Mouse (Mus musculus) neural tube, embryonic 10.5 days (tissue): ENCODE measurements around the gene Btbd9.

Experiments used
- DNase-seq: peaks from one replicate; pipeline ENCODE4 v3.0.0-alpha.2; 2017; ENCODE audit warnings: low spot score; ENCODE audit errors: extremely low spot score

The Btbd9 gene

DNA sequence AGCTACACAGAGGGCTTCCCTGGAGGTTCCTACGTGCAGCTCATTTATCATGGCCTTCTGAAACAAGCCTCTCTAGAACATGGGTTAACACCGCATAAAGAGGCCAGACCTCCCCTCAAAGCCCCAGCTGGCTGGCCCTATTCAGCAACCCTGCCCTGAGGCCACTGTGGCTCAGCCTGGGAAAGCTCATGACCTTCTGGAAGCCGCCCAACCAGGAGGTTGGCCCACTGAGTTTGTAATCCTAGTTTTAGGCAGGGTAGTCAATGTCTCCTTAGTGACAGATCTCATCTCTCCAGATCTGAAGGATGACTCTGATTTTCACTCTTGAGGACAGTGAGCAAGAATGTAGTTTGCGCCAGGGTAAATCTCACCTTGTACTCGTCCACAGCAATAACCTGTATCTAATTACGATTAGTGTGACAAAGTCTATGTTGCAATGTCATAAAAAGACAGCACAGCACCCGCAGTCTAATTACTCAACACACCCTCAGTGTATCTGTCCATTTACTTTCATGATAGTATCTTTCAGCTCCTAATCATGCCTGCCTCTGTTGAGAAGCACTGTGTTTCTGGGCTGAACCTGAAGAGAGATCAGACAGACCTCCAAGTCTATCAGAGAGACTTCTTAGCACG is 320.2 kb downstream of the Btbd9 start:
- no peak for DNase-seq

DNA sequence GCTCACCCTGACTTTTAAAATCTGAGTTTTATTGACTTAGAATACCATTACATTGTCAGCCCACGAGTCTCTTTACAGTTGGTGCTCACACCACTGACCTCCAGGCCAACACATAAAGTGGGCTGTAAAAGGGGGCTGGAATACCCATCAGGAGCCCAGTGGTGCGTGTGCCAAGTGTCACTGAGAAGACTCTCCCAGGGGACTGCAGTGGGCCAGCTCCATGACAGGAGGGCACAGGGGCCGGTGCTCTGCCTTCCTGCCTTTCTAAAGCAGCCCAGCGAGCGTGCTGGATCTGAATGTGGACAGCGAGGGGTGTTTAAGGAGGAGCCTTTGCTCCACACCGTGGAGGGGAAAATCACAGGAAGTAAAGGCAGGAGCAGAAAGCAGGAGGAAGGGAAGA is 322.4 kb downstream of the Btbd9 start:
- no peak for DNase-seq

DNA sequence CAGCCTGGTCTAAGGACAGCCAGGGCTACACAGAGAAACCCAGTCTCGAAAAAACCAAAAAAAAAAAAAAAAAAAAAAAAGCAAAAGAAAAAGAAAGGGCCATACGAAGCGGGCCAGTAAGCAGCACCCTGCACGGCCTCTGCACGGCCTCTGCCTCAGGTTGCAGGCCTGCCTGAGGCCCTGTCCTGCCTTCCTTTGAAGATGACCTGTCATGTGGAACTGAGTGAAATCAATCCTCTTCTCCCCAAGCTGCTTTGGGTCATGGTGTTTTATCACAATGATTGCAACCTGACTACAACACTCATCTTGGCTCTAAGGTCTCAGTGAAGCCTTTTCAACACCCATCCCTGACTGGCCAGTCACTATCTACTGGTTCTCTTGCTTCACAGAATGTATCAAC is 323.3 kb downstream of the Btbd9 start:
- no peak for DNase-seq

DNA sequence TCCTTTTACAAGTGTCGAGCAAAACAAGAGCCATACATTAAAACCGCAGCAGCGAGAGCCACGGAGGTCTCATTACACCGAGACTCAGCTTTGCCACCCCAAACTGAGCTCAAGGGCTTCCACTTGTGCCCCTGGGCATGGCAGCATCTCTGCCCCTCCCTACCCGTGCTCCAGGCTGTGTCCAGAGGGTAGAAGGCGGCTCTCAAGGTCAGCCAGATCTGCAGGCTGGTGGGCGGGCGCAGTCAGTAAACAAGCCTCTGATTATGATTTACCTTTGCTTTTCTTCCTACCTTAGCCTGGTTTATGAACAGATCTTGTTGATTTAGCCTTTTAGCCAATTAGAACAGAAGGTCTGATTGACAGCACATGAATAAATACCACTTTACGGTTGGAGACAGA is 331.0 kb downstream of the Btbd9 start:
- DNase-seq = no peak

DNA sequence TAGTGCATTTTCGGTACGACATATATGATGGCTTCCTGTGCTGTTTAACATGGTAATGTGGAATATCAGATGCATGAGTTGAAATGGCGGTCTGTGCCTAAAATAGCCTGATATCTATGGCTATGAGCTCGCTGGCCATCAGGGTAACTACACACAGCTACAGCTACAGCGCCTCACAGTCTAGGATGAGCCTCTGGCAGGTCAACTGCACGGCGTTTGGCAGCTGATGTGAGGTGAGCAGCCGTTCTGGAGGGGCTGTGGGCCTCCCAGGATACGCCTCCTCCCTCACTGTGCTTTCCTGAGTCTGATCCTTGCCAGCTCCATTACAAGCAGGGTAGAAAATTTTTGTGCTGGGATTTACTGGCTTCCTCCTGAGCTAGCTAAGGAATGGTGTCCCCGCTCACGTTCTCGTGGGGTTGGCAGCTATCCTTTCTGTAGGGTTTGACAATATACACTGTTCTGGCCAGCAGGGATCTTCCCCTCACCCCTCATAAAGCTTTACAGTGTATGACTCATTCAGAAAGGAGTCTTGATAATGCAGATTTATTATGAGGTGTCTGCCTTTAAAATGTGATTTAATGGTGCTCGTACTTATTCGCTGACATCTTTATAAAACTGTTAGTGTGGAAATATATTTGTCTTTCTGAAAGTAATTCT is 331.5 kb downstream of the Btbd9 start:
- no peak for DNase-seq

DNA sequence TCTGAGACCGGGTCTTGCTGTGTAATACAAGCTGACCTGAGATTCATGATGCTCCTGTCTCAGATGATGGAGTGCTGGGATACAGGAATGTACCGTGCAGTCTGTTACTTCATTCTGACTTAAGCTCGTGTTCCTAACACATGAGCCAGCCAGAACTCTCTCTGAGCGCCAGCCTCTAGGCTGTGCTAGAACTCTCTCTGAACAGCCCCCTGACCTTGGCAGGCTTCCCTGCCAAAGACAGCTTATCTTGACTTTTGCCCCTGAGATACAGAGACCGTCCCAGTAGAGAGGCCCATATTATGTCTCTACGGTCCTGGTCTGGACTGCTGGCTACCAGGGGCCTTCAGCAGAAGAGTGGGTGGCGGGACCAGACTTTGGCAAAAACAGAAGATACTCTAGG is 332.7 kb downstream of the Btbd9 start:
- DNase-seq = no peak

DNA sequence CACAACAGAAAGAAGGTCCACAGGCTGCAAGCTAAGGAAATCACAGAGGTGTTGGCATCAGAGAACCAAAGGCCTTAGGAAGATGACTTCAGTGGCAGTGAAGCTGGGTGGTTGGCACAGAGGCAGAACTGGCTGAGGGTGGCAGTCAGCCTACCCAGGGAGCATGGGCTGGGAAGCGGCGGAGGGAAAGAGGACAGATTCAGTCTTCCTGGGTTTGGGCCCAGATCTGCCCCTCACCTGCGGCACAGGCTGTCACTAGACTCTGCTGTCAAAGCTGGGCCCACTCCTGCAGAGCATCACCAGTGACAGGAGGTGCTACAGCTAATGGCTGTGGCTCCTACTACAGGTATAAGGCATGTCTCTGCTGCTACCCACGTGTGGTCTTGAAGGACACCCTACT is 333.6 kb downstream of the Btbd9 start:
- DNase-seq = no peak

DNA sequence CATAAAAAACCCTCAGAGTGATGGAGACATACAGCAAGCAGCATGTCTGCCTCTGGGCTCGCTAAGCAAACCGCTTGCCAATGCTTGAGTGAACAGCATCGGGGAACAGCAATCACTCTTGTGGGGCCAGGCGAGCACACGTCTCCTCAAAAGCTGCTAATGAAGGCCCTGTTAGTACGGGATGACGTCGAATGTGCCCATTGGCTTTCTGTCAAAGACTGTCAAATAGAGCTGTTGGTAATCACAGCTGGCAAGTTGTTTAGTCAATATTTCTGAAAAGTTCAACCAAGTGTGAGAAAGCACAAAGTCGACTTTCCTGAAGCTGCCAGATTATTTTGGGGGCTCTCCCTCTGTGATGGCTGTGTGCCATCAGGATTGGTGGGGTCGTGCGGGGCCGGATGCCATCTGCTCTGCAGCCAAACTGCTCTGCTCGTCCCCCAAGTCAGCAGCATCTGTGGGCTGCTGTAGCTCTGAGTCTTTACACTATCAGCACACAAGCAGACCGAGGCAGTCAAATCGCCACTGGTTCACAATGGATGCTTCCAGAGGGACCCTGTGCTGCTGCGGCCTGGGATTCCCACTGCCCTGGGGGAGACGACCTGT is 334.5 kb downstream of the Btbd9 start:
- DNase-seq = no peak

DNA sequence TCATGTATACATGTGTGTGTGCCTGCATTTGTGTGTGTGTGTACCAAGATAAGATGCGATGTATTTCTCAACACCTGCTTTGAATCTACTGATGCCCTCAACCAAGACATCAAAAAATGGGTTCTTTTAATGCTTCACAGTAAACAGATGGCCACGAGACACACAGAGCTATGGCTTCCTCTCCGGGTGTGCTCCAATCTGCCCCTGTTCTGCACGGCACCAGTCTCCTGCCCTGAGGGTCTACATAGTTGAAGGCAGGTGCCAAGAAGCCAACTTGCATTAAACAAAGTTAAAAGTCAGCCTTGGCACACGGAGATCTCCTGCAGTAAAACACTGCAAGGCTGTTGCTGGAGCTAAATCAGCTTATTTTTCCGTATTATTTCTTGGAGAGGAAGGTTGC is 335.2 kb downstream of the Btbd9 start:
- no peak for DNase-seq

DNA sequence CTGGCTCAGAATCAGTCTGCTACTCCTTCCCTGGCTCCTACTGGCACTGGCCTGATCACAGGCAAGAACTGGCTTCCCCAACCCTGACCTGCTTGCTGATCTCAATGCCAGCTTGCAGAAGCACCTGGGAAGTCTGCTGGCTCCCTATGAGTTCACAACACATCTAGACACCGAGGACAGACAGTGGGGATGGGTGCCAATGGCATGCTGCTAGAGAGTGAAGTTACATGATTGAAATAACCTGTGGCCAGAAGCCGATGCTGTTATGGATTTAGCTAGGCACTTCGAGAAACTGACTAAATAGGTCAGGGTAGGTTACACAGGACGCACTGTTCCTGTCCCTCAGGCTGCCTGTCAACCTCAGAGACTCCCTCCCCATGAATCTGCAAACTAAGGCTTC is 335.6 kb downstream of the Btbd9 start:
- DNase-seq = no peak

DNA sequence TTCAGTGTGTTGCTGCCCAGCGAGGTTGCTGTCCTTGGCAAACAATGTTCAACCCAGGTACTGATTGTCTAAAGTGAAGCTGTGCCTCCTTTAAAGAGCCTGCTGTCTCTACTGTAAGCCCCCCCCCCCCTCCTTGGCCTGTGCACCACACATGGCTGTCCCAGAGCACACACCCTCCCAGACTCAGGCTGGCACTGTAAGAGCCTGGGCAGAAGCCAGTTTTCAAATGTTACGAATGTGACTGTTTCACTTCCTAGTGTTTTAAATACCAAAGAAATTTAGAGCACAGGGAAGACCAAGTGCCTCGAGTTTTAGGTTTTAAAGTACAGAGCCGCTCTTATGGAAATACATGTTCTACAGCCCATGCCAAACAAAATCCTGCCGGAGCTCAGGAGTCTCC is 336.8 kb downstream of the Btbd9 start:
- no peak for DNase-seq

DNA sequence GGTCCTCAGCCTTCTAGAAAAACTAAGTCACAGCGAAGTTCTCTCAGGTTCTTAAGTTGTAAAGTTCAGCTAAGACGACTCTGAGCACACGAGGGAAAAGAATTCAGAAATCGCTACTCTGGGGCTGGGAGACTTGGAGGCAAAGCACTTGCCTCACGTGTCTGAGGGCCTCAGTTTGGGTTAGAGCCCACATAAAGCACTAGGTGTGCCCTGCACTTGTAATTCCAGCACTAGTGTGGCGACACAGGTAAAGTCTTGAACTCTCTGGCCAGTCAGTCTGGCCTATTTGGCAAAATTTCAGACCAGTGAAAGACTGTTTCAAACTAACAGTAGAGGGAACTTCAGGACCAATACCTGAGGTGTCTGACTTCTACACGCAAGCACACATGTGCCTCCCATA is 338.7 kb downstream of the Btbd9 start:
- no peak for DNase-seq

DNA sequence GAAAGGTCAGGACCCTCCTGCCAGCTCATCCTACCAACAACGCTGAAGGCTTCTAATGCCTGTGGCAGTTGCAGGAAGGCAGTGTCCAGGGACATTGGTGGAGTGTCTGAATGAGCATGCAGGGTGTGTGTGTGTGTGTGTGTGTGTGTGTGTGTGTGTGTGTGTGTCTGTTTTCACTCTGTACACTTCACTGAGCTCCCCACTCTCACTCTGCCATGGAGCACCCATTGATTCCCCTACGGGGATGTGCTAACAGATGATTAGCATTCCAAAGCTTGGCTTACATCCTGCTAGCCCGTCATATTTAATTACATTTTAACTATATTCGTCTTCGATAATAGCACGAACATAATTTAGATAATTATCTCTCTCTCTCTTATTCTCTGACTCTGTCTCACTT is 339.7 kb downstream of the Btbd9 start:
- no peak for DNase-seq

DNA sequence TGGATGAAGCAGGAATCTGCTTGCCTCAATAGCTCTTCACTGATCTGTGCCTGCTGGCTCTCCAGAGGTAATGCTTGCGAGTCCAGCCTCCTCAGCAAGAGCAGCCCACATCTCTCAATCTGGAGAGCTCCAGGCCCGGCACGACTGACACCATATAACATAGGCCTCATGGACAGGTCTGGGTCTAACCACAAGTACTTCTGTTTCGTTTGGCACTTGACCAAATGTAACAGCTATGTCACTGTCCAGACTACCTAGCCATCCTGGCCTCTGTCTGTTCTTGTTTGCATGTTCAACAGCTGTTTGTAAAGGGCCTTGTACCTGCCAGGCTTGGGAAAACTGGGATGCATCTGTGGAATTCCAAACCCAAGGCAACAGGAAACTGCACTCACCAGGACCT is 340.9 kb downstream of the Btbd9 start:
- no peak for DNase-seq

DNA sequence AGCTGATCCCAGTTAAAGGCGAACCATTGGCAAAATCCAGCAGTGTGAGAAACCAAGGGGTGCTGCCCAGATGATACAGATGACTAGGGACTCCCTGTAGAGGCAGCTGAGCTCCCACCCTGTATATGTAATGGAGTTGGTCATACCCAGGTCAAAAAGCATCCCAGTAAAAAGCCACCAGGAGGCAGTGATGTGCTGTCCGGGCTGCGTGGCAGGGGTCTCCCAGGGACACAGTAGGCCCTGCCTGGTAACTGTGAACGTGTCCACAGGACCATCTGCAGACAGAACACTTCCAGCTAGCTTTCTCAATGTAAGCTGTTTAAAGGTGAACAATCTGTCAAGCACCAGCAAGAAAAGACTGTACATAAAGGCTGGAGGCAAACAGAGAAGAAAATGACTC is 343.6 kb downstream of the Btbd9 start:
- DNase-seq = no peak

DNA sequence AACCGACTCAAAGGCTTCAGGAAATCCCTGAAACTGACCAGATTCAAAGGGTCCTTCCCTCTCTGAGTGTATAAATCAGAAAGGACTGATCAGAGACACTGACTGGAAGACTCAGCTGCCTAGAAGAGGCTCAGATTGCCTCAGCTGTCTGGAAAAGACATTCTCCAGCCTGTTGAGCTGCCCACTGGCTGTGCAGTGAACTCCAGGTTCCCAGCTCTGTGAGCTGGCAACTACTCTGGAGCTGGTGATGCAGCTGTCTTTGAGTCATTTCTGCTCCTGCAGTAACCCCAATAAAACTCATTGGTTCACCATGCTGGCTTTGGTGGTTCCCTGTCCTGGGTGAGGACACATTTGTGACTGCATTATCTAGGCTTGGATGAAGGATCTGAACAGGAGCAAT is 344.8 kb downstream of the Btbd9 start:
- DNase-seq = no peak

DNA sequence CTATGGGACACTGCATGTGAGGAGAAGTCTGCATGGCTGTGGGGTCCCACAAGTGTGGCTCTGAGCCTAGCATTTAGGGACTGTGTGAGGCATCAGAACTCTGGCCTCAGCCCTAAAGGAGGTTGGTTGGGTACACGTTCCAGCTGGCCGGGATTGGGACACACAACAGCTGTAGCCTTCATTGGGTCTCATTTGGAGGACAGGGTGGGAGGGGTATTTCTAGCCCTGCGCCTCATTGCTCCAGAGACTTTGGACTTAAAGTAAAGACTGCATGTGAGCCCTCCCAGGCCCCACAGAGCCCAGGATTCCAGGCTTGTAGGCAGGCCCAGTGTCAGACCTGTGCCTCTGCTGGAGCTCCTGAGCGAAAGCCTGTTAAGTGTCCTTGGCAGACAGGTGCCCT is 345.9 kb downstream of the Btbd9 start:
- DNase-seq = no peak

DNA sequence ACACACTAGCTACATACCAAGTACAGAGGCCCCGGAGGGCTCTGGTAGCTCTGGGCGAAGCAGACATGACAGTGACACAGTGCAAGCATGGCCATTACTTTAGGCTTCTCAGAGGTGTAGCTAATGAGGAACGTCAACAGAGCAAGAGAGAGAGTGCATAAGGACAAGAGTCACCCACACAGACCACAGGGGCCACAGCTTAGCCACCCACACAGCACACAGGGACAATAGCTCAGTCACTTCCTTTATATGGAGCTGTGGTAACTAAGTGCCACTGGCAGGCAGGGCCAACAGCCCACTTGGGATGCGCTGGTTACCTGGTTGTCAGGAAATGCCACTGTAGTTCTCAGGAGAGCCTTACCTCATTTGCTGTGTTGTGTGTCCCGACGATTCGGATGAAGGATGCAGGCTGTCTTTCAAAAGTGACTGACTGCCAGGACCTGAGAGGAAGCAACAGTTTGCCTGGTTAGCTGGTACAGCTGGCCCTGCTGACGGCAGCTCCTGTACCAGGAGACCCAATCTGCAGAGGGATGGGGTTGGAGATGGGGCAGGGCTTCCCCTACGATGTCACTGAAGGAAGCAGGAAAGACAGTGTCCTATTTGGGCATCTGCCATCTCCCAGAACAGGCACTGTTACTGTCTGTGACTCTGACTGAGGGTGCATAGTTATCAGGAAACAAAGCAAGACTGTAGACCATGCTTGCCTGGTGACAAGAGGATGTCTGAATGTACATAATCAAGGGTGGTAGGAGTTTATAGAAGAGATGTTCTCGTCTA is 347.7 kb downstream of the Btbd9 start:
- no peak for DNase-seq

DNA sequence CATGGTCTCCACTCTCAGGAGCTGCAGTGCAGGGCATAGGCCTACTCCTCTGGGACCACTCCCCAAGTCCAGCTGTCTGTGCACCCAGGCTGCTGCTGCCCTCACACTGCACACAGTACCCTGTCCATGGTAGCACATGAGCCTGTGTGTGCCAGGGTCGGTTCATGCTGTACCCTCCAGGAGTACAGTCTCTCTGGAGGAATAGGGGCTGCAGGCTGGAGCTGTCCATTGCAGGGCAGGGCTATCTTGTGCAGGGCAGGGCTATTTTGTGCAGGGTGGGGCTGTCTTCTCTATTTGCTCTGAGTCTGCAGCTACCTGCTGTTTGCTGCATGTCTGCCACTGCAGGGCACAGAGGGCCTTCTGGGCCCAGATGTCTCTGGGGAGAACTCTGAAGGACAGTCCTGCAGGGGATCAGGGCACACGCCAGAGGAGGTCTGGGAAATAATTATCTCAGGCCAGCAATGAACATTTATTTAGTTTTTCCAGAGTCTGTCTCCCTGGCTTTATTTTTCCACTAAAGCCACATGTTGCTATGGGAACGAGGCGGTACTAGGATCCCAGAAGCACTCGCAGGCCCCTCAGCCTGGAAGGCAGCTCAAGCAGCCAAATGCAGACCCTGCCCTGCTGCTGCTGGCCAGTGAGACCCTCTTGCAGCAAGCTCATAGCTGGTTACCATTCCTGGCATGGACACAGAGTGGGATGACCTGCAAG is 351.1 kb downstream of the Btbd9 start:
- DNase-seq = no peak

DNA sequence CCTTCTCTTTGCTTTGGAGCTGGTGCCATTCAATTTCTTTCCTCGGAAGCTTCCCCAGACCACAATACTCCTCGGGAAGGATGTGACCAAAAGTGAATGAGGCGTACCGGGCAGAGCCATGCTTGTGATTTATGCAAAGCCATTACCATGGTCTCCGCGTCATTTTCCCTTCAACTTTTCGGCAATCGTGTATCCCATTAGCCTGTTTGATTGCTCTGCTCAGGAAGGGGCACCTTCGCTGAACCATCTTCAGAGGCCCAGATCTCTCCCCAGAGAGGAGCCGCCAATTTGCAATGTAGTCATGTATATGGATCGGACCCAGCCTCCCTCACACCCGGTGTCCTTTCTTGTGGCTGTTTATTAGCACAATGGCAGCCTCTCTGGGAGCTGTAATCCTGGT is 353.5 kb downstream of the Btbd9 start:
- no peak for DNase-seq

DNA sequence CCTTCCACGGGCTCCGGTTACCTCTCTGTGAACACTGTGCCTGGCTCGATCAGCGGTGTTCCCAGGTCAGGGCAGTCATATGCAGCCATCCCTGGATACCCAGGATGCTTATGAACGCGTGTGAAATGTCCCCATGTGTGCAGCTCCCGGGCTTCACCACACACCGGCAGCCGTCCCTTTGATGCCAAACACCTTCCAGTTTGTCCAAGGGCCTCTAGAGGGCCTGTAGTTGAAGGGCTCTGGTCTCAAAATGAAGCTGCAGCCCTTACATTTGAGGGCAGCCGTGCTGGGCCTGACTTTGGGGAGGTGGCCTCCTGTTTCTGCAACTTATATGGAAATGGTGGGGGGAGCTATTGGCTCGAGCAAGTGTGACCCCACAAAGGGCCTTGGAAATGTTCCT is 353.9 kb downstream of the Btbd9 start:
- no peak for DNase-seq

DNA sequence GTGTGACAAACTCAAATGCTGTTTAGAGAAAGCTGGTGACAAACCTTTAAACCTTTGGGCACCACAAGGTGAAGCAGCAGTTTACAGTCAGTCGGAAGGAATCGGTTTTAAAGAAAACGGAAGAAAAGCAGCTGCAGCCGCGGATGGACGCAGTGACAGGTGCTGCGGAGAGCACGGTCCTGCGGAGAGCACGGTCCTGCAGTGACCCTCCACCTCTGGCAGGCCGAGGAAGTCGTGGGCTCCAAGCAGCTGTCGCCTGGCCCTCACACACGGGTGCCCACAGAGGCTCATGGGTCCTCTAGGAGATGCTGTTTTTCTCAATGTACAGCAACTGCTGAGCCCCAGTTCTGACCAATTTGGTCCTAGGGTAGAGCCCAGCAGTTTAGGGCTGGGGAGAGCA is 354.6 kb downstream of the Btbd9 start:
- DNase-seq = no peak
